Mouse (Mus musculus): ENCODE data around the gene Hsd17b12. TPM values are rescaled to one million over a fixed set of nuclear protein-coding genes. Genes with fewer than 3 reads are reported as not detected.

The Hsd17b12 gene
- polyA plus RNA-seq, 1 experiment from 2014 or later: 102 TPM

- Histone ChIP-seq H3K9ac (ENCODE audit: low read depth, low read length) (no peak overlapping the region), H3K9me3 (replicated peaks; ENCODE audit: low read length) (no peaks in the 10 kb centered on the region), H3K27me3 (ENCODE audit: insufficient read depth, low read length) (no peaks in the 10 kb centered on the region), H3K4me1 (replicated peaks; ENCODE audit: insufficient read depth, low read length) (no peaks in the 10 kb centered on the region), H3K27ac (no peak overlapping the region), H3K4me2 (ENCODE audit: low read length) (no peak overlapping the region), H3K36me3 (ENCODE audit: insufficient read depth, low read length) (no peaks in the 10 kb centered on the region), H3K4me3 (replicated peaks; ENCODE audit: low read depth, low read length) (no peak overlapping the region)
- WGBS: 94% methylated on average over 2 of the region's 2 CpGs
- ATAC-seq (replicated peaks; ENCODE audit: low FRiP score, low read depth) (no peak), DNase-seq (ENCODE audit: low spot score) (no peak)
- TF ChIP-seq CTCF (IDR thresholded peaks at IDR 0.05; ENCODE audit: low read depth): no peak
Measured at GRCm38 (mm10) chr2:94103758-94104157, 54.0 kb downstream of the Hsd17b12 start.

- WGBS: 96% methylated on average over 1 of the region's 1 CpGs
- H3K36me3 ChIP-seq (ENCODE audit: insufficient read depth, low read length): no peaks in the 10 kb centered on the region
- H3K9ac ChIP-seq (ENCODE audit: low read depth, low read length): no peak overlapping the region
- no peaks in the 10 kb centered on the region for H3K4me1 ChIP-seq (replicated peaks; ENCODE audit: insufficient read depth, low read length)
- H3K4me2 ChIP-seq (ENCODE audit: low read length): no peak overlapping the region
- no peak overlapping the region for H3K27ac ChIP-seq
- H3K27me3 ChIP-seq (ENCODE audit: insufficient read depth, low read length): no peaks in the 10 kb centered on the region
- no peak overlapping the region for H3K4me3 ChIP-seq (replicated peaks; ENCODE audit: low read depth, low read length)
- no peak for ATAC-seq (replicated peaks; ENCODE audit: low FRiP score, low read depth)
- H3K9me3 ChIP-seq (replicated peaks; ENCODE audit: low read length): no peaks in the 10 kb centered on the region
- TF ChIP-seq CTCF (IDR thresholded peaks at IDR 0.05; ENCODE audit: low read depth): no peak
- DNase-seq (ENCODE audit: low spot score): no peak
Measured at GRCm38 (mm10) chr2:94089901-94090300, 67.9 kb downstream of the Hsd17b12 start.

GRCm38 (mm10) chr2:94069482-94069881, 88.3 kb downstream of the Hsd17b12 start:
- Histone ChIP-seq H3K4me1 (replicated peaks; ENCODE audit: insufficient read depth, low read length) (no peaks in the 10 kb centered on the region), H3K9me3 (replicated peaks; ENCODE audit: low read length) (no peaks in the 10 kb centered on the region), H3K27me3 (ENCODE audit: insufficient read depth, low read length) (no peaks in the 10 kb centered on the region), H3K9ac (ENCODE audit: low read depth, low read length) (no peak overlapping the region), H3K4me2 (ENCODE audit: low read length) (no peak overlapping the region), H3K36me3 (ENCODE audit: insufficient read depth, low read length) (peaks cover 5% of the 10 kb centered on the region; the same call in 1 of the 2 replicates), H3K27ac (no peak overlapping the region), H3K4me3 (replicated peaks; ENCODE audit: low read depth, low read length) (no peak overlapping the region)
- ATAC-seq (replicated peaks; ENCODE audit: low FRiP score, low read depth): no peak
- peak; percentile 29 for DNase-seq (ENCODE audit: low spot score)
- peak; percentile 57 for TF ChIP-seq CTCF (IDR thresholded peaks at IDR 0.05; ENCODE audit: low read depth)
- WGBS: 69% methylated on average over 5 of the region's 5 CpGs

GRCm38 (mm10) chr2:94066540-94067135, 91.1 kb downstream of the Hsd17b12 start:
- H3K9ac ChIP-seq (ENCODE audit: low read depth, low read length): no peak overlapping the region
- no peaks in the 10 kb centered on the region for H3K4me1 ChIP-seq (replicated peaks; ENCODE audit: insufficient read depth, low read length)
- no peak overlapping the region for H3K4me3 ChIP-seq (replicated peaks; ENCODE audit: low read depth, low read length)
- 90% methylated on average over 5 of the region's 5 CpGs for WGBS
- no peaks in the 10 kb centered on the region for H3K27me3 ChIP-seq (ENCODE audit: insufficient read depth, low read length)
- 0 out of 2 replicates have a peak overlapping the region, but pooled peaks have one; percentile 13 for H3K27ac ChIP-seq
- DNase-seq (ENCODE audit: low spot score) (no peak), ATAC-seq (replicated peaks; ENCODE audit: low FRiP score, low read depth) (no peak)
- no peak for TF ChIP-seq CTCF (IDR thresholded peaks at IDR 0.05; ENCODE audit: low read depth)
- peaks cover 5% of the 10 kb centered on the region; the same call in 1 of the 2 replicates for H3K36me3 ChIP-seq (ENCODE audit: insufficient read depth, low read length)
- H3K4me2 ChIP-seq (ENCODE audit: low read length): no peak overlapping the region
- no peaks in the 10 kb centered on the region for H3K9me3 ChIP-seq (replicated peaks; ENCODE audit: low read length)

- WGBS: 71% methylated on average over 7 of the region's 7 CpGs
- no peak overlapping the region for H3K9ac ChIP-seq (ENCODE audit: low read depth, low read length)
- no peaks in the 10 kb centered on the region for H3K9me3 ChIP-seq (replicated peaks; ENCODE audit: low read length)
- ATAC-seq (replicated peaks; ENCODE audit: low FRiP score, low read depth): no peak
- DNase-seq (ENCODE audit: low spot score): no peak
- TF ChIP-seq CTCF (IDR thresholded peaks at IDR 0.05; ENCODE audit: low read depth): no peak
- H3K4me3 ChIP-seq (replicated peaks; ENCODE audit: low read depth, low read length): no peak overlapping the region
- H3K27ac ChIP-seq: no peak overlapping the region
- H3K4me1 ChIP-seq (replicated peaks; ENCODE audit: insufficient read depth, low read length): no peaks in the 10 kb centered on the region
- peaks cover 5% of the 10 kb centered on the region; the same call in 1 of the 2 replicates for H3K36me3 ChIP-seq (ENCODE audit: insufficient read depth, low read length)
- no peaks in the 10 kb centered on the region for H3K27me3 ChIP-seq (ENCODE audit: insufficient read depth, low read length)
- H3K4me2 ChIP-seq (ENCODE audit: low read length): no peak overlapping the region
Measured at GRCm38 (mm10) chr2:94066120-94066519, 91.6 kb downstream of the Hsd17b12 start.

- H3K27ac ChIP-seq: no peak overlapping the region
- no peaks in the 10 kb centered on the region for H3K27me3 ChIP-seq (ENCODE audit: insufficient read depth, low read length)
- no peak overlapping the region for H3K4me2 ChIP-seq (ENCODE audit: low read length)
- no peak for ATAC-seq (replicated peaks; ENCODE audit: low FRiP score, low read depth)
- H3K4me1 ChIP-seq (replicated peaks; ENCODE audit: insufficient read depth, low read length): no peaks in the 10 kb centered on the region
- no peak for TF ChIP-seq CTCF (IDR thresholded peaks at IDR 0.05; ENCODE audit: low read depth)
- H3K36me3 ChIP-seq (ENCODE audit: insufficient read depth, low read length): no peaks in the 10 kb centered on the region
- H3K4me3 ChIP-seq (replicated peaks; ENCODE audit: low read depth, low read length): no peak overlapping the region
- no peak for DNase-seq (ENCODE audit: low spot score)
- H3K9ac ChIP-seq (ENCODE audit: low read depth, low read length): no peak overlapping the region
- WGBS: 91% methylated on average over 4 of the region's 4 CpGs
- no peaks in the 10 kb centered on the region for H3K9me3 ChIP-seq (replicated peaks; ENCODE audit: low read length)
Measured at GRCm38 (mm10) chr2:94062791-94063190, 95.0 kb downstream of the Hsd17b12 start.

GRCm38 (mm10) chr2:94059459-94059858, 98.3 kb downstream of the Hsd17b12 start:
- Histone ChIP-seq H3K27me3 (ENCODE audit: insufficient read depth, low read length) (no peaks in the 10 kb centered on the region), H3K36me3 (ENCODE audit: insufficient read depth, low read length) (no peaks in the 10 kb centered on the region), H3K4me3 (replicated peaks; ENCODE audit: low read depth, low read length) (no peak overlapping the region), H3K9ac (ENCODE audit: low read depth, low read length) (no peak overlapping the region), H3K9me3 (replicated peaks; ENCODE audit: low read length) (no peaks in the 10 kb centered on the region), H3K4me1 (replicated peaks; ENCODE audit: insufficient read depth, low read length) (no peaks in the 10 kb centered on the region), H3K27ac (no peak overlapping the region), H3K4me2 (ENCODE audit: low read length) (no peak overlapping the region)
- peak; percentile 17 for DNase-seq (ENCODE audit: low spot score)
- ATAC-seq (replicated peaks; ENCODE audit: low FRiP score, low read depth): no peak
- peak; percentile 63 for TF ChIP-seq CTCF (IDR thresholded peaks at IDR 0.05; ENCODE audit: low read depth)
- whole genome bisulfite sequencing: 79% methylated on average over 5 of the region's 5 CpGs

All from kidney, postnatal 0 days (tissue).